9 mouse cellular contexts compared by ENCODE assay signal in the genomic region with DNA sequence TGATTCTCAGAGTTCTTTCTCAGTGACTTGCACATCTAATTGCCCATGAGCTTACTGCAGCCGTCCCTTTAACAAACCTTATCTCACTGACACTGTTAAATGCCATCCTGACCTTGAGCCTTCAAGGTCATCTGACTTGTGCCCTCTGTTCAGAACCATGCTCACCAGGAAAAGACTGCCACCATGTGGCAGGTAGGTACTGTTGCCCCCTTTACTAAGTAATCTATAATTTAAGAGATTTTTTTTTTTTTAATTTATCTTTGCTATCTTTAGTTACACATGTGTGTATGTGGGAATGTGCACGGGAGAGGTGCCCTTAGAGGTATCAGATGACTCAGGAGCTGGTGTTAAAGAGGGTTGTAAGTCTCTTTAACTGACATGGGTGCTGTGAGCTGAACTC. TPM values are rescaled to one million over a fixed set of nuclear protein-coding genes. Genes with fewer than 3 reads are reported as not detected.
DNase-seq lines count a peak whose midpoint lies in the region; ATAC-seq and TF ChIP-seq lines count a peak whose summit lies in the region.
"Had no signal": no experiment of that assay in that cellular context is flagged by ENCODE, and none has a peak within 500 bp of the region (broad histone marks: within the 10 kb centered on the region; RNA-seq: fewer than 3 reads in every experiment).

No protein-coding gene starts in this region.

- peak; percentile 58; the same call in 1 of the 2 replicates for ATAC-seq in erythroid progenitor cell, adult 5-6 weeks (replicated peaks; ENCODE audit: low FRiP score, poor library complexity, severe bottlenecking)

- no peaks in the 10 kb centered on the region for H3K36me3 ChIP-seq in small intestine, adult 2 months (ENCODE audit: control insufficient read depth, insufficient read depth, low read length)
- H3K36me3 ChIP-seq in forebrain, embryonic 10.5 days (replicated peaks) = no peaks in the 10 kb centered on the region
- no peaks in the 10 kb centered on the region for H3K36me3 ChIP-seq in heart, embryonic 10.5 days
- H3K36me3 ChIP-seq: limb, embryonic 15.5 days had no signal

- no peaks in the 10 kb centered on the region for H3K4me1 ChIP-seq in small intestine, adult 2 months (ENCODE audit: control insufficient read depth, insufficient read depth, insufficient read length, low read length)
- no peaks in the 10 kb centered on the region for H3K4me1 ChIP-seq in forebrain, embryonic 10.5 days
- H3K4me1 ChIP-seq in heart, embryonic 10.5 days = no peaks in the 10 kb centered on the region
- H3K4me1 ChIP-seq: limb, embryonic 15.5 days had no signal

- TF ChIP-seq POLR2A in small intestine, adult 2 months (IDR thresholded peaks at IDR 0.05; ENCODE audit: low read depth, low read length) = no peak

- no peak for DNase-seq in left cerebral cortex, adult 2 months (ENCODE audit: extremely low spot score in 1 of 2, low spot score in 2 of 2)
- no peak for DNase-seq in left cerebral cortex, adult 8-10 months (ENCODE audit: low spot score in 2 of 2)
- DNase-seq in MN1 (ENCODE audit: low spot score) = peak; percentile 13
- DNase-seq in forebrain, embryonic 10.5 days (ENCODE audit: extremely low spot score, low spot score) = no peak
- no peak for DNase-seq in heart, embryonic 10.5 days (ENCODE audit: low spot score)
- DNase-seq: right cerebral cortex, adult 18-20 months had no signal

- peak; percentile 61 for TF ChIP-seq CTCF in left cerebral cortex, adult 2 months (IDR thresholded peaks at IDR 0.05)
- peak; percentile 44; the same call in 1 of the 2 replicates for TF ChIP-seq CTCF in small intestine, adult 2 months (IDR thresholded peaks at IDR 0.05; ENCODE audit: extremely low read depth, insufficient read length, insufficient replicate concordance, low read depth, low read length)

- no peaks in the 10 kb centered on the region for H3K27me3 ChIP-seq in small intestine, adult 2 months (ENCODE audit: control insufficient read depth, insufficient read depth, low read length)
- no peaks in the 10 kb centered on the region for H3K27me3 ChIP-seq in forebrain, embryonic 10.5 days (ENCODE audit: poor library complexity, severe bottlenecking)
- no peaks in the 10 kb centered on the region for H3K27me3 ChIP-seq in heart, embryonic 10.5 days (ENCODE audit: insufficient read depth, poor library complexity, severe bottlenecking)
- H3K27me3 ChIP-seq: limb, embryonic 15.5 days had no signal

- no peak overlapping the region for H3K27ac ChIP-seq in left cerebral cortex, adult 2 months
- no peak overlapping the region for H3K27ac ChIP-seq in small intestine, adult 2 months (ENCODE audit: insufficient read depth, low read depth, low read length)
- H3K27ac ChIP-seq in forebrain, embryonic 10.5 days = no peak overlapping the region
- no peak overlapping the region for H3K27ac ChIP-seq in heart, embryonic 10.5 days
- H3K27ac ChIP-seq: limb, embryonic 15.5 days had no signal

- 10% methylated on average over 2 of the region's 2 CpGs for WGBS in small intestine, adult 2 months
- 70% methylated on average over 2 of the region's 2 CpGs for WGBS in forebrain, embryonic 10.5 days
- WGBS in heart, embryonic 10.5 days = 41% methylated on average over 2 of the region's 2 CpGs

- no peak overlapping the region for H3K4me3 ChIP-seq in left cerebral cortex, adult 2 months
- H3K4me3 ChIP-seq in small intestine, adult 2 months (ENCODE audit: low read depth, low read length) = no peak overlapping the region
- H3K4me3 ChIP-seq in forebrain, embryonic 10.5 days = no peak overlapping the region
- H3K4me3 ChIP-seq in heart, embryonic 10.5 days = no peak overlapping the region
- H3K4me3 ChIP-seq: limb, embryonic 15.5 days had no signal

- intact Hi-C loops in left cerebral cortex, adult 2 months (cut with DNase I) = loop anchor here (2.0 kb wide), 1 partner anchor 84 kb away; no protein-coding TSS in a partner anchor

- H3K9me3 ChIP-seq in forebrain, embryonic 10.5 days = no peaks in the 10 kb centered on the region
- no peaks in the 10 kb centered on the region for H3K9me3 ChIP-seq in heart, embryonic 10.5 days
- H3K9me3 ChIP-seq: limb, embryonic 15.5 days had no signal

RNA-seq across cellular contexts. Expression of gene Fam69a, which starts 18.2 kb away (rescaled TPM):
- 10 to 100 TPM; 27.1 to 31.7 TPM for total RNA-seq in left cerebral cortex, adult 2 months (2021)
- total RNA-seq in left cerebral cortex, adult 8-10 months (2022) = 10 to 100 TPM; 31.2 to 44.1 (median 36.6) TPM
- 34.4 and 36.8 TPM in 2 replicates for total RNA-seq in erythroid progenitor cell, adult 5-6 weeks (2015; ENCODE audit: low replicate concordance)
- 10.4 and 26.4 TPM in 2 replicates for total RNA-seq in erythroid progenitor cell, adult 5-6 weeks (2017; ENCODE audit: low replicate concordance)
- 0.08 and 0.30 TPM in 2 replicates for polyA plus RNA-seq in small intestine, adult 2 months (2012; rRNA removed)
- polyA plus RNA-seq in forebrain, embryonic 10.5 days (2016; fragmentation: Nextera tagmentation; extraction: Ambion mirVana) = 16.2 and 16.6 TPM in 2 replicates
- 18.6 and 20.0 TPM in 2 replicates for polyA plus RNA-seq in heart, embryonic 10.5 days (2016; fragmentation: Nextera tagmentation; extraction: Ambion mirVana)
